Mouse (Mus musculus): ENCODE measurements around the gene Slc4a8.
"Not testable (repeated sequence)": the region's sequence is repeated elsewhere in the genome, so short reads cannot be mapped to it uniquely, and the experiment has no call there.

The Slc4a8 gene

DNA sequence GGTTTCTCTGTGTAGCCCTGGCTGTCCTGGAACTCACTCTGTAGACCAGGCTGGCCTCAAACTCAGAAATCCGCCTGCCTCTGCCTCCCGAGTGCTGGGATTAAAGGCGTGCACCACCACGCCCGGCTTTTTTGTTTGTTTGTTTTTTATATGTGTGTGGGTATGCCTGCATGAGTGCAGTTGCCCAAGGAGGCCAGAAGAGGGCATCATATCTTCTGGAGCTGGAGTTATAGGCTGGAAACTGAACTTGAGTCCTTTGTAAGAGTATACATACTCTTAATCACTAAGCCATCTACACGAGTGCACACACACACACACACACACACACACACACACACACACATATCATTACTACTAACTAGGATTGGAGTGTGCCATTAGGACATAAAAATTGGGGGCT, 12.3 kb downstream of the Slc4a8 start:
- in situ Hi-C loops (cut with MseI, MboI) = not testable (repeated sequence)

- in situ Hi-C loops (cut with MseI, MboI) = no loop called here
Observed at GRCm38 (mm10) chr15:100775189-100776166, 13.9 kb downstream of the Slc4a8 start.

DNA sequence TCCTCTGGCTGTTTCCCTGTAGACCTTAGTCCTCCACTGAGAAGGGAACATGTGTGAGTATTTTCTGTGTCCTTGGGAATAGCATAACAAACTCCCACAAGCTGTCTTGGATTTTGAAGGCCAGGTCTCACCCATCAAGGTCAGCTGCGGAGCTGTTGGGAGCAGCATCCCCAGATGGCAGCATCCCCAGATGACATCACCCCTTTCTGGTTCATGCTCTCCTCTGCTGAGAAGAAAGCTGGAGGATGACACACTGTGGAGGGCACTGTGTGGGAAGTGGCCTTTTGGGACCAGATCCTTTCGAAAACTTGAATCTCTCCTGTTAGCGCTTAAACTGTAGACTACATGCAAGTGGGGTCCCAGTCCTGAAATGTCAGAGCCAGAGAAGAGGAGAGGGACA, 14.9 kb downstream of the Slc4a8 start:
- in situ Hi-C loops (cut with MseI, MboI) = no loop called here

DNA sequence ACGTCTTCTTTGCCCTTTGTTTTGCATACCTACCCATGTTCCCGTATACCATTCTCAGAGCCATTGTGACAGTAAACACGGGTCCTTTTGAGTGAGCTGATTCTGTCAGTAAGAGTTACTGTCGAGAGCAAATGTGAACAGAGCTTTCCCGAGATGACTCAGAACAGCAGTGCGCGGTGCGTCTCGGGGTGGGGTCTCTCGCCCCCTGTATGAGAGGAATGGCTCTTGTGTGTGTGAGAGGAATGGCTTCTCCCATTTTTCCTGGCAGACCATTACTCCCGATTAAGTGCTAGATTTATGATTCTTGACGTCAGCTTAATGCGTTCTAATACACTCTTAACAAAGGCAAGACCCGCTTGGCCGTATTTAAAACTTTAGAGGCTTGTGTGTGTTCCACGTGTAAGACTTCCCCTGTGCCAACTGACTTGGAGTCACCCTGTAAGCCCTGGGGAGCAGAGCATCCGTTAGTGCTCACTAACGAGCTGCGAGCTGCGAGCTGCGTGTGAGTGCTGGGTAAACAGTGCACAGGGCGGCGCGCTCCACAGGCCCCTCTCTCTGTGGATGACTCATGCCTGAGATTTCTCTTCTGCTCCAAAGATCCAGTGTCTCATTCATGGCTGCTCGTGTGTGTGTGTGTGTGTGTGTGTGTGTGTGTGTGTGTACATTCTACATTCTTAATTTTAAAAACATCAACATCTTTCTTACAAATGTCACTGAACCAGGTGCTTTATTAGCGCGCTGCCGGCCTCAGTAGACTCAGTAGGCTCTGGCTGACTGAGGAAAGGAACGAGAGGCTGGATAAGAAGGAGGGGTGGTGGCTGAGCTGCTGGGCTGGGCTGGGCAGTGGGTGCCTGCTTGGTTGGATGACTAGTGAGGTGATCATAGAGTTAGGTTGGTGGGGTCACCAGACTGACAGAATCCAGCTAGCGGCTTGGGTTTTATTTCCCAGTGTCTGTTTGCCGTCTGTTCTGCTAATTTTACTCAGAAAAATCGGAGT, 15.8 kb downstream of the Slc4a8 start:
- in situ Hi-C loops (cut with MseI, MboI) = no loop called here

DNA sequence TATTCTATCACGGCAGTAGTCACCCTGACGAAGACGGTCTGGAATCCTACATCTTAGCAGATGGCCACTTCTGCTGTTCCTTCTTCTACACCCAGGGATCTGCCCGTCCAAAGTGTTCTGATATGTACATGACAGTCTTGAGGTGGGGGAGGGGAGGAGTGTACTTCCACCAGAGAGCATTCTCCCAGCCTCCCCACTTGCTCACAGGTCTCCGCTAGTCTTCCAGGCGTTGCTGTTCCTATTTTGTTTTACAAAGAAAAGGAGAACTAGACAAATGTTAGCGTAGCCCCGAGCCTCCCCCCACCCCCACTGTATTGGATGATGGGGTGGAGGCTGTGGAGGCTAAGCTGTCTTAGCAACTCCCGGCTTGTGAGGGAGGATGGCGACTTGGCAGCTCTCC, 18.3 kb downstream of the Slc4a8 start:
- in situ Hi-C loops (cut with MseI, MboI) = no loop called here

- in situ Hi-C loops (cut with MseI, MboI) = no loop called here
Observed at GRCm38 (mm10) chr15:100783244-100783987, 21.9 kb downstream of the Slc4a8 start.

- in situ Hi-C loops (cut with MseI, MboI) = no loop called here
Observed at GRCm38 (mm10) chr15:100790219-100790618, 28.7 kb downstream of the Slc4a8 start.

GRCm38 (mm10) chr15:100792324-100792723, 30.8 kb downstream of the Slc4a8 start:
- in situ Hi-C loops (cut with MseI, MboI) = no loop called here

DNA sequence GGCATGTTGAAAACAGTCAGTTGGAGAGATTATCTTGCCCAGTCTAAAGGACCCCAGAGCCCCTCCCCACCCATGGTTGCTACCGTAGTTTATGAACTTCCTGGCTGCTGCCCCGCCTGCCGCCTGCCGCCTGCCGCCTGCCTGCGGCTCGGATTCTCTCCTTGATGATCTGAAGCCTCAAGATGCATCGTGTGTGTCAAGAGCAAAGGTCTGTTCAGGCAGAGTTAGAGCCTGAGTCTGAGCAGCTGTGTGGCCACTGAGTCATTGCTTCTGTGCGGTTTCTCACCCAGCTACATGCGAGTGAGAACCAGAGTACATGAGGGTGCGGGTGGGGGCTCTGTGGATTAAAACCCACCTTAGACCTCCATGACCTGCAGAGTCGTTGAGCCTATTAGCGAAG, 39.4 kb downstream of the Slc4a8 start:
- in situ Hi-C loops (cut with MseI, MboI) = no loop called here

- in situ Hi-C loops (cut with MseI, MboI) = no loop called here
Observed at GRCm38 (mm10) chr15:100808062-100808461, 46.5 kb downstream of the Slc4a8 start.

GRCm38 (mm10) chr15:100808484-100808883, 46.9 kb downstream of the Slc4a8 start:
- in situ Hi-C loops (cut with MseI, MboI) = no loop called here

- in situ Hi-C loops (cut with MseI, MboI) = no loop called here
Observed at GRCm38 (mm10) chr15:100810243-100810642, 48.7 kb downstream of the Slc4a8 start.

- in situ Hi-C loops (cut with MseI, MboI) = no loop called here
Observed at GRCm38 (mm10) chr15:100813501-100813900, 52.0 kb downstream of the Slc4a8 start.

DNA sequence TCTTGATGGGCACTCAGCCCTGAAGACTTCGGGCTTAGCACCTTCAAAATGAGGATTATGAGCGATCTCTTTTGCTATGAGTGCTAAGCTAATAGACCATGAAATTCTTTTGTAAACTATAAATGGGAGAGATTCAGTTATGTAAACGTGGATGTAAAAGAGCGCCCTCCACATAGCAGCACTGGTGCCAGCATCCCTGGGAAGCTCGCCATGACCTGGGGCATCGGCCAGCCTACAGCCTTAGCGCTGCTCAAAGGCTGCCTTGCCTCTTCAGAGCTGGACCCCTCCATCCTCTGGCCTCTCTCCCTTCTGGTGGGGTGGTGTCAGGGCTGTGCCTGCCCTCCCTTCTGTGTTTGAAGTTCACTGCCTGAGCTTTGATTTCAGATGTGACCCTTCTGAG, 52.5 kb downstream of the Slc4a8 start:
- in situ Hi-C loops (cut with MseI, MboI) = no loop called here

DNA sequence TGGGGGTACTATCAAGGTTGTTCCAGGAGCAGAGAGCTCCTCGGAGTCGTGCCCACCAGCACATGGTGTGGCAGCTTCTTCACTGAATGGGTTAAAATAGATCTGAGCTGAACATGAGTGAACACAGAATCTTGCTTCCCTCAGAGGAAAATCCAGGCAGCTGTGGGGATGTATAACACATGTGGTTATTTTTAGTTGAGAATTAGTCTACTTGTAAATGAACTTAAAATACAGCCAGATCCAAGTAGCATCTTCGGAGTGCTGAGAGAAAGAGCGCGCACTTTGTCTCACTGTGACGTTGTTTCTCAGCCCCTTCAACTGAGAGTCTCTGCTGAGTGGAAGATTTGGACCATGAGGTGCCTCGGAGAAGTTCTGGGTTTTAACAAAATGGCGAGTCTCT, 53.8 kb downstream of the Slc4a8 start:
- in situ Hi-C loops (cut with MseI, MboI) = no loop called here

DNA sequence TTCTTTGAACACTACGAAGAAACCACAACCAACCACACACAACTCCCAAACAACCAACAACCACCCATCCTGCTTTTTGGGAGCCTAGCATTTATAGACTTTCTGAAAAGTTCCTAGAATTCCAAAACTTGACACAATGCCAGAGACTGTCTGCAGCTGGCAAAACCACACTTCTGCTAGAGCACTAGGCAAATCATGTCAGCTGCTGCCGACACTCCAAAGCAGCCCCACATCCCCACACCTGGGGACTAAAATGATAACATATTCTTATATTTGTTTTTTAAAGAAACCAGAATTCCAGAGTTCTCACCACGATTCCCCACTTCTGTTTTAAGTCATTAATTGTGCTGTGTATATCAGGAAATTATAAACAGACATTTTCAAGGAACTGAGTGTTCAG, 57.3 kb downstream of the Slc4a8 start:
- in situ Hi-C loops (cut with MseI, MboI) = no loop called here

DNA sequence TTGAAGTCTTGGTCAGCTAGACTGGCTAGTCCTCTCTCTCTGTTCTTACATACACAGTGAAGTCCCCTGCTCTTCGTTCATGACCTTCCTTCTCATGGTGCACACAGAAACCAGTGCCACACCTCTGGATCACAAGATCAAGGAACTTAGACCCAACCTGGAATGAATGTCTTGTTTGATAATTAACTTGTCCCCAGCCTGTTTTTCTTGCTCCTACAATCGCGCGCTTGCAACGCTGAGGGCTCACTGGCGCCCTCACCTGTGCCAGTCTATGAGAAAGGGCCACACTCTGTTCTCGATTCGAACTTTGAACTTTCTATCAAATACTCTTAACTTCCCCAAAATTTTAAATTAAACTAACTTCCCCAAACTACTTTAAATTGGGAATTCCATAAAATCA, 60.3 kb downstream of the Slc4a8 start:
- in situ Hi-C loops (cut with MseI, MboI) = no loop called here

- in situ Hi-C loops (cut with MseI, MboI) = not testable (repeated sequence)
Observed at GRCm38 (mm10) chr15:100822370-100822769, 60.8 kb downstream of the Slc4a8 start.

- in situ Hi-C loops (cut with MseI, MboI) = no loop called here
Observed at GRCm38 (mm10) chr15:100825249-100825856, 63.8 kb downstream of the Slc4a8 start.

GRCm38 (mm10) chr15:100826076-100826475, 64.5 kb downstream of the Slc4a8 start:
- in situ Hi-C loops (cut with MseI, MboI) = no loop called here

- in situ Hi-C loops (cut with MseI, MboI) = no loop called here
Observed at GRCm38 (mm10) chr15:100829775-100830174, 68.2 kb downstream of the Slc4a8 start.

All from mouse trophoblast stem cell (cell line).